Mouse (Mus musculus): Measurements from ENCODE around the gene Jhy.

Gene Jhy

GRCm38 (mm10) chr9:40851515-40851914 lies 112.4 kb downstream of the Jhy start:
- DNase-seq (ENCODE audit: low spot score): no peak
